Mouse (Mus musculus) olfactory bulb, adult 2 months (tissue): Measurements from ENCODE around the gene Unc5b. TPM values are rescaled to one million over a fixed set of nuclear protein-coding genes. Genes with fewer than 3 reads are reported as not detected.

Experiments
- H3K27ac ChIP-seq: fragments of 200-500 bp; 2 replicates; pipeline ENCODE4 v1.5.1; 2012; ENCODE audit warnings: low read depth, low read length; ENCODE audit not compliant: insufficient read depth
- H3K4me1 ChIP-seq: fragments of 200-500 bp; 2 replicates; pipeline ENCODE4 v1.6.1; 2012; ENCODE audit warnings: low read length; ENCODE audit not compliant: control insufficient read depth, insufficient read depth
- H3K4me3 ChIP-seq: fragments of 200-500 bp; 2 replicates; pipeline ENCODE4 v1.5.1; 2012; ENCODE audit warnings: mild to moderate bottlenecking, low read depth, low read length, moderate library complexity; ENCODE audit not compliant: insufficient read depth
- CTCF ChIP-seq: fragments of 200-500 bp; IDR thresholded peaks from 2 replicates; pipeline ENCODE4 v1.5.1; 2012; ENCODE audit warnings: low read depth, mild to moderate bottlenecking, low read length, moderate library complexity; ENCODE audit not compliant: insufficient read depth
- POLR2A ChIP-seq: fragments of 200-500 bp; IDR thresholded peaks from 2 replicates; pipeline ENCODE4 v1.6.1; 2012; ENCODE audit warnings: mild to moderate bottlenecking, low read depth, low read length, moderate library complexity; ENCODE audit not compliant: insufficient read depth
- WGBS: fragments of 180-500 bp; shearing (Covaris S2); methylation state at CpG from one replicate; pipeline ENCODE4 v1.1.7; 2018; 5-methylcytosine and 5-hydroxymethylcytosine counted together
- polyA plus RNA-seq: library from polyadenylated mRNA; stranded (reverse); fragments of >200 nt; gene quantifications from 2 replicates; pipeline ENCODE4 v1.2.4, GENCODE M21; 2012; ENCODE audit warnings: low replicate concordance; ENCODE audit not compliant: missing spikeins, insufficient read depth, insufficient read length

Unc5b gene
- polyA plus RNA-seq, 1 experiment: not detected

DNA sequence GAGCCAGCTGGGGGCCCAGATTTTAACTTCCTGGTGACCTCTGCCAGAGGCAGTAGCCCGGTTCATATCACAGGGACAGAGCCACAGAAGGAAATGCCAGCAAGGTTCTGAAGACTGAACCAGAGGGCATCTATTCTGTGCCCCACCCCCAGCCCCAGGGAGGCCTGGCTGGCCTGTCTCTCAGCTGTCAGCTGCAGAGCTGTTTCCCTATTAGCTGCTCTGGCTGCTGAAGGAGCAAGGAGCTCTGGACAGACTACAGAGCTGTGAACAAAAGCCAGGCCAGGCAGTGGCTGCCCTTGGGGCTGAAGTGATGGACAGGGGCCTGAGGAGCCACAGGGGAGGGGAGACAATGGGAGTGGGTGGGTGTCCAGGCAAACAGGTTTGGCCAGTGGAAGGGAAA lies 15.5 kb downstream of the Unc5b start:
- peaks cover 30% of the 10 kb centered on the region for H3K4me1 ChIP-seq
- 54% methylated on average over 1 of the region's 1 CpGs for WGBS
- H3K4me3 ChIP-seq: no peak overlapping the region
- TF ChIP-seq POLR2A: no peak
- TF ChIP-seq CTCF: no peak
- no peak overlapping the region for H3K27ac ChIP-seq

DNA sequence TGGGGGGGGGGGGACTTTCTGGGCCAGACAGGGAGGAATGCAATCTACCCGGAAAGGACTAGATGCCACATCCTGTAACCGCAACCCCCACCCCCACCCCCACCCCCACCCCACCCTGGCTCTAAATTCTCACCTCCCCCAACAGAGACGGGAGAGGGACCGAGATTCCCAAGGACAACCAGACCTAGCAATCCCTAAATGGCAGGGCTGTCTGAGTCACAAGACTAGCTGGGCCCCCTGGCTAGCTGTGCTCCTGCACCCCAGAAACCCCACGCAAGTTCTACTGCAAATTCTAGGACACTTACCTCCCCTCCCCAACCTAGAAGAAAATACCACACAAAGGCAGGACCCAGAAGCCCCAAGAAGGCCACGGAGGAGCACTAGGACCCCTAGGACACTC lies 16.3 kb downstream of the Unc5b start:
- no peak overlapping the region for H3K4me3 ChIP-seq
- 66% methylated on average over 6 of the region's 6 CpGs for WGBS
- H3K4me1 ChIP-seq: peaks cover 30% of the 10 kb centered on the region
- H3K27ac ChIP-seq: no peak overlapping the region
- no peak for TF ChIP-seq CTCF
- no peak for TF ChIP-seq POLR2A

DNA sequence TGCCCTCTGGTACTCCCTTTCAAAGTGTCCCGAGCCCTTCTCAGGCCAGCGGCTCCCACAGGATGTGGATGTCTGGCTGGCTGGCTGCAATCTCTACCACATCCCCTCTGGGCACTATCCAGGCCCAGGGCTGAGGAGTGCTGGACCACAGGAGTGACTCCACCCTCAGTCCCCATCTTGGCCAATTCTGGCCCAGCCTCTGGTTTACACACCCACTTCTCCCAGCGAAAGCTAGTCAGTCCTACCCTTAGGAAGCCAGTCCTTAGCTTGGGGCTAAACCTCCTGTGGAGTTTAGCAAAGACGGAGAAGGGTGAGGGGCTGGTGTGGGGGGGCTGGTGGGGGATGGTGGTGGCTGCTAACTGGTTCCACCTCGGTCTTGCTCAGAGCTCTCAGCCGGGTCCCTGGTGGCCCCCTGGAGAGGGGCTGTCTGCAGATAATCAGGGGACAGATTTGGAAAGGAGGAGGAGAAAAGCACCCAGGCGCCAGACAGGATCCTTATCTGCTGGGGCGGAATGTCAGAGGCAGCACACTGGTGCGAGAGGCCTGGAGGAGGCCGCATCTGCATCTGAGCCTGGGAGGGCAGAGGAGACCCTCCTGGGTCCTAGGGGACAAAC lies 16.8 kb downstream of the Unc5b start:
- 55% methylated on average over 10 of the region's 10 CpGs for WGBS
- H3K4me3 ChIP-seq: no peak overlapping the region
- peaks cover 30% of the 10 kb centered on the region for H3K4me1 ChIP-seq
- TF ChIP-seq POLR2A (no peak), CTCF (no peak)
- no peak overlapping the region for H3K27ac ChIP-seq

DNA sequence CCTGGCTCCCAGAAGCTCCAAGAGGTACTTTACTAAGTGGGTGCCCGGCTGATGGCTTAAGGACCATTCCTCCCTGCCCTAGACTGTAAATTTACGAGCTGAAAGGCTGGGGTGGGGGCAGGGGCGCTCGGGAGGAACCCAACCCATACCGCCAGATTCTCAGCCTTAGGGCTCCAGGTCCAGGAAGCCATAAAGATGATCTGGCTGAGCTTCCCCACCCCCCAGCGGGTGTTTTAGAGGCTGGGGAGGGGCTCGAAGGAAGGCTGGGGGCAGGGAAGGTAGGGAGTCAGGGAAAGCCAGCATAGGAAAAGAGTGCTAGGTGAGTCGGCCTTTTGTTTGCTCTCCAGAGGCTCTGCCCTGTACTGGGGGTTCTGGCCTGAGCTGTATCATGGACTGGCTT lies 17.8 kb downstream of the Unc5b start:
- TF ChIP-seq CTCF (no peak), POLR2A (no peak)
- Histone ChIP-seq H3K4me3 (no peak overlapping the region), H3K4me1 (peaks cover 30% of the 10 kb centered on the region), H3K27ac (no peak overlapping the region)
- WGBS: 67% methylated on average over 8 of the region's 8 CpGs

DNA sequence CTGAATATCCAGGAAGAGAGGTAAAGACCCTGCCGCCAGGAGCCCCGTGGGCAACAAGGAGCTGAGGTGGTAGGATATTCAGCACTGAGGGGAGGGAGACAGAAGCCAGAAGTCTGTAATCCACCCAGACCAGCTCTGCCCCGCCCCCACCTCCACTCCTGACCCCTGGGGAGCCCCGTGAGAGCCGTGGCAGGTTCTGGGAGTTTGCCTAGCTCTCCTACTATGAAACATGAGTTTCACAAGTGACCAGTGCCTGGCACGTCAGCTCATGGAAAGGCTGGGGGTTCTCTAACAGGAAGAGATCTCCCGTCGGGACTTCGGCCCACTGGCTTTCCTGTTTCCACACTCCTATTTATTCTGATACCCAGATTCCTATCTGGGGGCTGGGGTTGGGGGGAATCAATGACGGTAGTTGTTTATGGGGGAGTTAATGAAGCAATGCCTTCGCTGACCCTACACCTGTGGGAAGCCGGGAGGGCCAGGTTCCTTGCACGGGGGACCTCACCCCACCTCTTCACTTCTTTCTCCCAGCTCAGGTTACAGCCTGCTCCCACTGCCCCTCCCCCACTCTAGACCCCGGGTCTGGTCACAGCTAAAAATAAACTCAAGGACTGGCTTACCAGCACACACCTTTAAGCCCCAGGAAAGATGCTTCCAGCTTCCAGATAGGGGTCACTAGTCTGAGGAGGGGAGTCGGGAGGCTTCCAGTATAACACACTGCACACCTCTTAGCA lies 19.4 kb downstream of the Unc5b start:
- Histone ChIP-seq H3K4me1 (peaks cover 37% of the 10 kb centered on the region), H3K4me3 (no peak overlapping the region), H3K27ac (no peak overlapping the region)
- whole genome bisulfite sequencing: 40% methylated on average over 15 of the region's 15 CpGs
- TF ChIP-seq CTCF: no peak
- no peak for TF ChIP-seq POLR2A

DNA sequence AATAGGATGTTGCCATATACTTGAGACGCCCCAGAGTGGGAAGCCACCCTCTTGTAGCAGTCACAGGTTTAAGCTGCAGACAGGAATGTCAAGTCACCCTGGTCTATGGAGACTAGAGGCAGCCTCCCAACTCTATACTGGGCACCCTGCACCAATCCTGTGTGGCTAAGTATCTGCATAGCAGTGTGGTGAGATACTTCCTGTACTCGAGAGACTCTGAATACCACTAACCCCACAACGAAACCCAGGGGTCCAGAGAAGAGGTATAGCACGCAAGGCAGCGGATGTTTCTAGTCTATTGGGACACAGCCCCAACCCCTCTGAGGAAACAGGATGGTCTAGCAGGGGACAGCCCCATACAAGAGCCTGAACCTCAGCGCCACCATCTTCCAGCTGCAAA lies 22.9 kb downstream of the Unc5b start:
- WGBS: 88% methylated on average over 6 of the region's 6 CpGs
- H3K27ac ChIP-seq: no peak overlapping the region

DNA sequence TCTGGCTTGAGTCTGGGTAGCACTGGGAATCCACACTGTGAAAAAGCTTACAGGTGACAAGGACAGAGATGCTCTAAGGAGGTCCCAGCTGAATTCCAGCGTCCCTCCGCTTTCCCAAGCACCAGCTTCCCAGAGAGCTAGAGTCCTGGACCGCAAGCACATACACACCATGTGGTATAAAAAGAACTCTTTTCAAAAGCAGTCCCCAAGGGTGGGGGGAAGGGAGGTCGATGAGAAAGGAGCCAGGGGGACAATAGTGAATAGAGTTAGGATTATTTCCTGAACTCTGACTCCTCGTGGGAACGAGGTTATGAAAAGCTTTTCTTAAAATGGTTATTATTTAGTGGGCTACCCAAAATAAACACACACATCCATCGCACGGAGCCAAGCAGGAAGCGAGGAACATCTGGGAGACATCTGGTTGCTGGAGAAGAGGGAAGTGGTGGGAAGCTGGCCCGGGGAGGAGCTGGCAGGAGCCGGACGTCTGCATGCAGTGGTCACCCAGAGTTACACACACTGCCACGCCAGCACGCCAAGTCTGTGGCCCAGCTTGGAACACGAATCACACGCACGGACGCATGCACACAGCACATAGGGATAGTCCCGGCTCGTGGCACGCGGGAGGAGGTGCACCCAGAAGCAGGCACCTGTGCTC lies 23.7 kb downstream of the Unc5b start:
- TF ChIP-seq POLR2A: no peak
- no peak for TF ChIP-seq CTCF
- Histone ChIP-seq H3K27ac (no peak overlapping the region), H3K4me3 (no peak overlapping the region), H3K4me1 (peaks cover 18% of the 10 kb centered on the region)
- WGBS: 27% methylated on average over 22 of the region's 22 CpGs

More for the DNA sequence above, 22.9 kb downstream of the Unc5b start:
- Histone ChIP-seq H3K4me3 (no peak overlapping the region), H3K4me1 (peaks cover 19% of the 10 kb centered on the region)
- TF ChIP-seq POLR2A (no peak), CTCF (no peak)

DNA sequence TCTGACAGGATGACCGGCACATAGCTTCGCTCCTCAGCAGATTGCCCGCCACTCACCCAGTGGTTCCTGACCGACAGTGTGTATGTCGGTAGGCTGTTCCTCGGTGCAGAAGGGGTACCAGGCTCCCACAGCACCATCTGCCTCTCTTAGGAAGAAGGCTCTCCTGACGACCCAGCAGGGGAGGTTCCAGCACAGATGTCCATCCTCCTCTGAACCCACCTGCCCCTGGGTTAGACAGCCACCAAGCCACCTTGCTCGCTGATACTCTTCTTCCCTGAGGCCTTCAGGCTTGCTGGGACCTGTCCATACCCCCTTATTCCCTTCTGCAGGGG lies 25.2 kb downstream of the Unc5b start:
- Histone ChIP-seq H3K27ac (no peak overlapping the region), H3K4me3 (no peak overlapping the region), H3K4me1 (peaks cover 18% of the 10 kb centered on the region)
- WGBS: 92% methylated on average over 8 of the region's 8 CpGs
- no peak for TF ChIP-seq CTCF
- no peak for TF ChIP-seq POLR2A
